Mouse (Mus musculus) hindbrain, embryonic 13.5 days (tissue): ENCODE data around the gene Vps54. TPM values are rescaled to one million over a fixed set of nuclear protein-coding genes. Genes with fewer than 3 reads are reported as not detected.
"Not testable (repeated sequence)": the region's sequence is repeated elsewhere in the genome, so short reads cannot be mapped to it uniquely, and the experiment has no call there.

Experiments used
- ATAC-seq: fragments of 200-750 bp; cut with Nextera tagmentation; 2 replicates; pipeline ENCODE4 v1.8.0; 2017; ENCODE audit warnings: moderate TSS enrichment; ENCODE audit not compliant: low FRiP score
- H3K27ac ChIP-seq: fragments of 300-500 bp; sonication (generic); 2 replicates; pipeline ENCODE4 v1.5.1; 2015; ENCODE audit warnings: inconsistent platforms, mild to moderate bottlenecking, moderate library complexity
- H3K27me3 ChIP-seq: fragments of 300-500 bp; sonication (generic); 2 replicates; pipeline ENCODE4 v1.6.1; 2015; ENCODE audit warnings: mild to moderate bottlenecking, inconsistent platforms
- H3K36me3 ChIP-seq: fragments of 300-500 bp; sonication (generic); 2 replicates; pipeline ENCODE4 v1.6.1; 2015; ENCODE audit warnings: mild to moderate bottlenecking, inconsistent platforms
- H3K4me1 ChIP-seq: fragments of 300-500 bp; sonication (generic); replicated peaks from 2 replicates; pipeline ENCODE4 v1.6.1; 2015; ENCODE audit warnings: inconsistent platforms
- H3K4me2 ChIP-seq: fragments of 300-500 bp; sonication (generic); 2 replicates; pipeline ENCODE4 v1.6.1; 2015; ENCODE audit warnings: inconsistent platforms, mild to moderate bottlenecking, moderate library complexity
- H3K4me3 ChIP-seq: fragments of 300-500 bp; sonication (generic); 2 replicates; pipeline ENCODE4 v1.5.1; 2015; ENCODE audit warnings: mild to moderate bottlenecking, inconsistent platforms
- H3K9ac ChIP-seq: fragments of 300-500 bp; sonication (generic); 2 replicates; pipeline ENCODE4 v1.6.1; 2015; ENCODE audit warnings: mild to moderate bottlenecking, inconsistent platforms
- H3K9me3 ChIP-seq: fragments of 300-500 bp; sonication (generic); 2 replicates; pipeline ENCODE4 v1.6.1; 2016; ENCODE audit warnings: inconsistent platforms
- WGBS: fragments of 180-500 bp; shearing (Covaris S2); methylation state at CpG from one replicate; pipeline ENCODE4 v1.1.7; 2015; 5-methylcytosine and 5-hydroxymethylcytosine counted together
- polyA plus RNA-seq: library from polyadenylated mRNA; unstranded; fragments of >200 nt; fragmentation: Nextera tagmentation; extraction: Ambion mirVana; gene quantifications from 2 replicates; pipeline ENCODE4 v1.2.1, GENCODE M21; 2015

The Vps54 gene
- polyA plus RNA-seq, 1 experiment from 2014 or later = 10.5 TPM

GRCm38 (mm10) chr11:21258611-21259010, 19.5 kb downstream of the Vps54 start:
- H3K27ac ChIP-seq, H3K36me3 ChIP-seq, H3K9ac ChIP-seq, H3K4me2 ChIP-seq, H3K4me3 ChIP-seq, H3K27me3 ChIP-seq, H3K4me1 ChIP-seq, ATAC-seq, H3K9me3 ChIP-seq: not testable (repeated sequence)
- 97% methylated on average over 10 of the region's 10 CpGs for WGBS

- Histone ChIP-seq H3K27me3 (no peaks in the 10 kb centered on the region), H3K9me3 (no peaks in the 10 kb centered on the region), H3K4me2 (no peak overlapping the region), H3K9ac (no peak overlapping the region), H3K4me1 (no peaks in the 10 kb centered on the region), H3K4me3 (no peak overlapping the region), H3K27ac (no peak overlapping the region), H3K36me3 (peaks cover 34% of the 10 kb centered on the region)
- no peak for ATAC-seq
- 94% methylated on average over 3 of the region's 3 CpGs for WGBS
Measured at GRCm38 (mm10) chr11:21265423-21265822, 26.3 kb downstream of the Vps54 start.

- H3K27ac ChIP-seq = no peak overlapping the region
- no peak overlapping the region for H3K4me2 ChIP-seq
- no peak overlapping the region for H3K4me3 ChIP-seq
- no peaks in the 10 kb centered on the region for H3K9me3 ChIP-seq
- H3K9ac ChIP-seq = no peak overlapping the region
- WGBS = 95% methylated on average over 2 of the region's 2 CpGs
- H3K36me3 ChIP-seq = peaks cover 18% of the 10 kb centered on the region
- H3K4me1 ChIP-seq = no peaks in the 10 kb centered on the region
- no peaks in the 10 kb centered on the region for H3K27me3 ChIP-seq
- ATAC-seq = no peak
Measured at GRCm38 (mm10) chr11:21276151-21276550, 37.1 kb downstream of the Vps54 start.

- ATAC-seq = no peak
- Histone ChIP-seq H3K4me1 (no peaks in the 10 kb centered on the region), H3K4me2 (no peak overlapping the region), H3K4me3 (no peak overlapping the region), H3K9me3 (no peaks in the 10 kb centered on the region), H3K36me3 (no peaks in the 10 kb centered on the region; the same call in 1 of the 2 replicates), H3K9ac (no peak overlapping the region), H3K27me3 (no peaks in the 10 kb centered on the region), H3K27ac (no peak overlapping the region)
- WGBS = 86% methylated on average over 3 of the region's 3 CpGs
Measured at GRCm38 (mm10) chr11:21286391-21286790, 47.3 kb downstream of the Vps54 start.

DNA sequence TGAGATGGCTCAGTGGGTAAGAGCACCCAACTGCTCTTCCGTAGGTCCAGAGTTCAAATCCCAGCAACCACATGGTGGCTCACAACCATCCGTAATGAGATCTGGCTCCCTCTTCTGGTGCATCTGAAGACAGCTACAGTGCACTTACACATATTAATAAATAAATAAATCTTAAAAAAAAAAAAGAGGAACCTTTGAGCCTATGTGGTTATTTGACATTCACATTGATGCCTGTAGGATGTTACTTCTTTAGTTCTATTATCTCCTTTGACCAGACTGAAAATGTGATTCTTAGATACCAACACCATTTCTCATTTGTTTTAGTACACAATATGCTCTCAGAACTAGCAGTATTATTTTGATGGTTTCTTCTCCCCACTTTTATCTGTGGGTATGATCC, 49.1 kb downstream of the Vps54 start:
- 98% methylated on average over 2 of the region's 2 CpGs for WGBS
- H3K27ac ChIP-seq, ATAC-seq, H3K9ac ChIP-seq, H3K9me3 ChIP-seq, H3K4me1 ChIP-seq, H3K36me3 ChIP-seq, H3K4me3 ChIP-seq, H3K4me2 ChIP-seq, H3K27me3 ChIP-seq: not testable (repeated sequence)

- Histone ChIP-seq H3K36me3 (peaks cover 9% of the 10 kb centered on the region), H3K4me2 (no peak overlapping the region), H3K4me3 (no peak overlapping the region), H3K4me1 (no peaks in the 10 kb centered on the region), H3K27ac (no peak overlapping the region), H3K9me3 (no peaks in the 10 kb centered on the region), H3K27me3 (no peaks in the 10 kb centered on the region), H3K9ac (no peak overlapping the region)
- 93% methylated on average over 5 of the region's 5 CpGs for WGBS
- ATAC-seq = no peak
Measured at GRCm38 (mm10) chr11:21295486-21295885, 56.4 kb downstream of the Vps54 start.

GRCm38 (mm10) chr11:21303619-21304018, 64.5 kb downstream of the Vps54 start:
- no peak for ATAC-seq
- no peak overlapping the region for H3K4me3 ChIP-seq
- no peak overlapping the region for H3K4me2 ChIP-seq
- no peaks in the 10 kb centered on the region for H3K9me3 ChIP-seq
- no peaks in the 10 kb centered on the region for H3K4me1 ChIP-seq
- H3K9ac ChIP-seq = no peak overlapping the region
- H3K36me3 ChIP-seq = peaks cover 32% of the 10 kb centered on the region
- WGBS = 86% methylated on average over 3 of the region's 3 CpGs
- H3K27ac ChIP-seq = no peak overlapping the region
- no peaks in the 10 kb centered on the region for H3K27me3 ChIP-seq

- Histone ChIP-seq H3K27ac (no peak overlapping the region), H3K27me3 (no peaks in the 10 kb centered on the region), H3K9ac (no peak overlapping the region), H3K4me3 (no peak overlapping the region), H3K4me2 (no peak overlapping the region), H3K9me3 (no peaks in the 10 kb centered on the region), H3K36me3 (peaks cover 29% of the 10 kb centered on the region), H3K4me1 (no peaks in the 10 kb centered on the region)
- ATAC-seq = no peak
- 91% methylated on average over 5 of the region's 5 CpGs for WGBS
Measured at GRCm38 (mm10) chr11:21307078-21307668, 68.1 kb downstream of the Vps54 start.

DNA sequence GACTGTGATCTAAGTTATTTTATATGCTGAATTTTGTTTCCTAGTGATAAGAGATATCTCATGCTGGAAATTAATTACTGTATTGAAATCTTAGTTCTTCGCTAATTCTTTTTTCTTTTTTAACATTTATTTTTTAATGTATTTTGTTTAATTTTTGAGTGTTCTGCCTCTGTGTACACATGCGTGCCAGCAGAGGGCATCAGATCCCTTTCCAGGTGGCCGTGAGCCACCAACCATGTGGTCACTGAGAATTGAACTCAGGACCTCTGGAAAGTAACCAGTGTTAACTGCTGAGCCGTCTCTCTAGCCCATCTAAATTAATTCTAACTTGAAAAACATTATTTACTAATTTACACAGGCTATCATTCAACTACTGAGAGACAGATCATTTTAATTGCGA, 69.0 kb downstream of the Vps54 start:
- 83% methylated on average over 5 of the region's 5 CpGs for WGBS
- no peak overlapping the region for H3K4me2 ChIP-seq
- ATAC-seq = no peak
- H3K4me1 ChIP-seq = no peaks in the 10 kb centered on the region
- H3K4me3 ChIP-seq = no peak overlapping the region
- H3K9ac ChIP-seq = no peak overlapping the region
- peaks cover 29% of the 10 kb centered on the region for H3K36me3 ChIP-seq
- H3K9me3 ChIP-seq = no peaks in the 10 kb centered on the region
- H3K27ac ChIP-seq = no peak overlapping the region
- H3K27me3 ChIP-seq = no peaks in the 10 kb centered on the region

GRCm38 (mm10) chr11:21309516-21309915, 70.4 kb downstream of the Vps54 start:
- H3K36me3 ChIP-seq = peaks cover 36% of the 10 kb centered on the region
- H3K4me1 ChIP-seq = no peaks in the 10 kb centered on the region
- WGBS = 55% methylated on average over 6 of the region's 6 CpGs
- H3K27ac ChIP-seq = no peak overlapping the region
- H3K27me3 ChIP-seq = no peaks in the 10 kb centered on the region
- no peak for ATAC-seq
- H3K4me2 ChIP-seq = no peak overlapping the region
- H3K9ac ChIP-seq = no peak overlapping the region
- H3K4me3 ChIP-seq = no peak overlapping the region
- H3K9me3 ChIP-seq = no peaks in the 10 kb centered on the region

- ATAC-seq = no peak
- no peaks in the 10 kb centered on the region for H3K9me3 ChIP-seq
- H3K4me2 ChIP-seq = no peak overlapping the region
- H3K36me3 ChIP-seq = peaks cover 26% of the 10 kb centered on the region
- no peak overlapping the region for H3K27ac ChIP-seq
- H3K4me3 ChIP-seq = no peak overlapping the region
- no peaks in the 10 kb centered on the region for H3K27me3 ChIP-seq
- H3K9ac ChIP-seq = no peak overlapping the region
- H3K4me1 ChIP-seq = no peaks in the 10 kb centered on the region
- 91% methylated on average over 9 of the region's 9 CpGs for WGBS
Measured at GRCm38 (mm10) chr11:21313922-21314657, 75.0 kb downstream of the Vps54 start.

- Histone ChIP-seq H3K27me3 (no peaks in the 10 kb centered on the region), H3K27ac (no peak overlapping the region), H3K4me2 (no peak overlapping the region), H3K9ac (no peak overlapping the region), H3K4me1 (no peaks in the 10 kb centered on the region), H3K9me3 (no peaks in the 10 kb centered on the region), H3K4me3 (no peak overlapping the region), H3K36me3 (peaks cover 40% of the 10 kb centered on the region)
- 87% methylated on average over 3 of the region's 3 CpGs for WGBS
- ATAC-seq = no peak
Measured at GRCm38 (mm10) chr11:21321577-21321976, 82.5 kb downstream of the Vps54 start.

DNA sequence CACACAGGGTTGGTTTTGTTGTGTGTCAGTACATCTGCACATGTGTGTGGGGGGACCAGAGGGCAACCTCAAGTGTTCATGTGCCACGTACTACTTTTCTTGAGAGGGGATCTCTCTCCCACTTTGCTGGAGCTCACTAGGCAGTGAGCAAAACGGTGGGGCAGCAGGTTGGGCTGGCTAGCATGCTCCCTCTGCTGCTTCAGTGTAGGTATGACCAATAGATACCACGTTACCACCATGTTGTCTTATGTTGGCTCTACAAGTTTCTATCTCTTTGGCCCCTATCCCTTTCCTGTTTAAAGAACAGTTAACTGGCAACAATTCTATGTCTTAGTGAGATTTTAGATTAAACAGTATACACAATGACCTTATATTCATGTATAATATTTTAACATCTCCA, 83.3 kb downstream of the Vps54 start:
- Histone ChIP-seq H3K4me1 (no peaks in the 10 kb centered on the region), H3K9me3 (no peaks in the 10 kb centered on the region), H3K4me3 (no peak overlapping the region), H3K36me3 (peaks cover 43% of the 10 kb centered on the region), H3K27me3 (no peaks in the 10 kb centered on the region), H3K27ac (no peak overlapping the region), H3K4me2 (no peak overlapping the region), H3K9ac (no peak overlapping the region)
- 81% methylated on average over 3 of the region's 3 CpGs for WGBS
- ATAC-seq = no peak
